Mouse (Mus musculus) c-Kit-positive CD71-positive TER-119-negative erythroid progenitor cells, embryonic 14.5 days (primary cell): Measurements from ENCODE around the gene Rai14.
A peak's percentile ranks its signal among the peaks of the same experiment; 100 is the strongest.

Experiments used
- DNase-seq: peaks from one replicate; pipeline ENCODE4 v3.0.0-alpha.2; 2013; ENCODE audit warnings: low read depth

Gene Rai14

DNA sequence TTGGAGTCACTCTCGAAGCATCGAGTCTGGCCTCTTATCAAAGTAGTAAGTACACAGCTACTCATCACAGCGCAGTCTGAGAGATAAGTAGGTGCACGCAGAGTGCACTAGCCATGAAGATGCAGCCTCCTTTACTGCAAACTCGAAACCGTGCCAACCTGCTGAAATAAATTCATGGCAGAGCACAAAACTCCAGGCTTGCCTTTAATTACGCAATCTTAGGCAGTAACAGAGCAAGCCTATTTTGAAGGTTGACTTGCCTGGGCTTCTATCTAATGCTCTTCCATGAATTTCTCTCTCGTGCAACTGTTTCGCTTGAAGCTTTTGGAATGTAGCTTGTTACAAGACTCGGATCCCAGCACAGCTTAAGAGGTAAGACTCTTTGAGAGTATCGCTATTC, 25.1 kb downstream of the Rai14 start:
- DNase-seq = no peak

DNA sequence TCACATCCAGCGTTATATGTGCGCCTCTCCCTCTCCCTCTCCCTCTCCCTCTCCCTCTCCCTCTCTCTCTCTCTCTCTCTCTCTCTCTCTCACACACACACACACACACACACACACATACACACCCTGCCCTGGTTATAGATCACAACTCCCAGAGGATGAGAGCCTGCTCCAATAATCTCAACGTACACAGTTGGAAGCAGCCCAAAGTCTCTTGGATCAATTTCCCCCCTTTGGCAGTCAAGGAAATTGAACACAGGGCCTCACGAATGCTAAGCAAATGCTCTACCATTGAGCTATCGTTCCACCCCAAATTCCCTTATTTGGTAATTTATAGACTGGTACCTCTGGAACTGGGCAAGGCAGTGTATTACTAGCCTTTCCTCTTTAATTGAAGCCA, 25.7 kb downstream of the Rai14 start:
- no peak for DNase-seq

DNA sequence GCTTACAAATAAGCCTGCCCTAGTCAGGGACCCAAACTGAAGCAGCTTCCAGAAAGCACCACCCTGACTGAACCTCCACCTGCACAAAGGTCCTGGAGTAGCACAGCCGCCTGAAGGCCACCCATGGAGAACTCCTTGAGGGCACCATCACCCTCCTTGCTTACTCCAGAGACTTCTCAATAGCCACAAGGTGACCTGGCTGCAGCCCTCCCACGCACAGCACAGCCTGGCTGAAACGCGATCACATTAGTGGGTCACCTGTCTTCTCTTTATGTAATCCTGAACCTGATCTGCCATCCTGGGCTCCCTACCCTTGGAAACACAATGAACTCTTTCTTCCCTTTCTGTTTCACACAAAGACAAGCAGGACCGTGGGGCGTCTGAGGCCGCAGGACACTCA, 27.1 kb downstream of the Rai14 start:
- no peak for DNase-seq

DNA sequence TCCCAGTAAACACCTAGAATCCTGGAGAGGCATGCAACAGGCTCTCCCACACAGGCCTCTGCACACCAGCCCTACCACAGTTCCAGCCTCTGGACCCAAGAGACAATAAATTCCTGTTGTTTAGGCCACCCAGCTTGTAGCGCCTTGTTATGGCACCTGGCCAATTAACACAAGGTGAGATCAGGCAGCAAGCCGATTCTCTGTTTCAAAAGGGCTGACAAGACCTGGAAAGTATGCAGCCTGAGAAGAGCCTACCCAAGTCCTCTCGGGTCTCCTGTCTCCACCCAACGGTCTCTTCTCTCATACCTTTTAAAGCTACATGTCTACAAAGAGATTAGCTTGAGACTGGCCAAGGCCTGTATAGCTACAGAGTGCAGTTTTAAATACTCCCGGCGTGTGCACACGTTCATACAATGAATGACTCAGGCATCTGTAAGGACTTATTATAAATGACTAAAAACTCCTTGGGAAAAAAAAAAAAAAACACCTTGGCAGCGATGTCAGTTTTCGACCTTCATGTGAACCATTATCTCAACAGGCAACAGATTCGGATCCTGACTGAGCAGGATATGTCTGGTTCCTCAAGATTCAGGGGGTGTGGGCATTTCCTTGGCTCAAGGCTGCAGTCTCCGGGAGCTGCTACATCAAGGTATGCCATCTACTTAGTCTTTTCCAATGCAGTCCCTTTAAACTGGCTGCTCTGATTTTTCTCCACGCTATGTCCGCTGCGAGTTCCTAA, 28.6 kb downstream of the Rai14 start:
- DNase-seq = no peak

DNA sequence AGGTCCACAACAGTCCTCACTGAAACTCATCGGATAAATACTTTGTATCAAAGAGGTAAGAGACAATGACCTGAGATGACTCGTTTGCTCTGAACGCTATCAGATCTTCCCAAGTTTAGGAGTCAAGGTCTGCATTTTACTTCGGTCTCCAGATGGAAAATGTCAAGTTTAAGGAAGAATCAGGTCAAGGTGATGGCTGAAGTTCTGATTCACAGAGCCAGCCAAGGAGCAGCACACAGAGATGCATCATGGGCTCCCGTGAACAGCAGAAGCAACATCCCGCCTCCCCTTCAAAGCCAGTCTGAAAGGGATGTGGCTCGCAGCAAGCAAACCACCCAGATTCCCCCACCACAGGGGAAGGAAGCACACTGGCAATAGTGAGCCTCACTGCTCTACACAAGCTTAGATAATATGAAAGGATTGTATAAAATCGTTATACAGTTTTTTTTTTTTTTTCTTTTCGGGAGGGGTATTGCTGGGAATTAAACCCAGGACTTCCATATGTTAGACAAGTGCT, 30.7 kb downstream of the Rai14 start:
- DNase-seq = no peak

DNA sequence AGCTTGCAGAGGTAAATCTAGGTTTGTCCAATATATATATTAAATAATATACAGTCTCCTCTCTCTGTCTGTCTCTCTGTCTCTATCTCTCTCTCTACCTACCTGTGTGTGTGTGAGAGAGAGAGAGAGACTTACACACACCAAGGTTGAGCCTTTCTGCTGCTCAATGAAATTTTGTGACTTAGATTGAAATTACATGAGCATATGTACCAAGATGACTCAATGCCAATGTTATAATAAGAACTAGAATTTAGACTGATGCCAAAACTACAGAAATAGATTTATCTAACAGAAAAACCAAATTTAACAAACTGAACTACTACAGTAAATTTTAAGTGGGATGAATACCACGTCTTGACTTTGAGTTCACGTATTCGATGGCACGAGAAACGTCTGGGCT, 33.9 kb downstream of the Rai14 start:
- no peak for DNase-seq

DNA sequence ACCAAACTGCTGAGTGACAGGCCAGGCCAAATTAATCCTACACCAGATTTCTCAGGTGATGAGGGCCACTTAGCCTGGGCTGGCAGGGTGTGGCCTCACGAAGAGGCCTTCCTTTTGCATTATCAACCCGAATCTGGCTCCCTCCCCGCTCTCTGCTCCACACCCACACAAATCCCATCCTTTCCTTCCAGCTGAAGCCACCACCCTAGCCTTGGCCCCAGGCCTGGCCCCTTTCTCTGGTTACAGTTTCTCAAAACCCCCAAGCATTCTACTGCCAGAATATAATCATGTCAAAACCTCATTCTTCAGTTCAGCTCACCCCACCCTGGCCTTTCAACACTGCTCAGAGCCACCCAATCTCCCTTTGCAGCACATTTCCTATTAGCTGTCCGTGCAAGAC, 34.9 kb downstream of the Rai14 start:
- no peak for DNase-seq

DNA sequence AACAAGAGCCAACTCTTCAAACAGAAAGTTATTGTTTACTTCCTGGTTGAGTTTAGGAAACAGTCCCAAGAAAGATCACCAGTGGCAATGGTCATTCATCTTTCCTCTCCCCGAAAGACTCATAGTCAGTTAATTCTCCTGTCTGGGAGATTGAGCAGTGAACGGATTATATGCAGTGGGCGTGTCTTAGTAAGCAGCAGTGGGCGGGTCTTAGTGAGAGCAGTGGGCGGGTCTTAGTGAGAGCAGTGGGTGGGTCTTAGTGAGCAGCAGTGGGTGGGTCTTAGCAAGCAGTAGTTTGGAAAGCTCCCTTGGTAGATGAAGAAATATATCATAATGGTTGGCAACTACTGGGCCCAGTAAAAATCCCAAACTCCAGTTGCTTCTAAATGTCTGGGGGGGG, 38.6 kb downstream of the Rai14 start:
- DNase-seq = peak; percentile 8

DNA sequence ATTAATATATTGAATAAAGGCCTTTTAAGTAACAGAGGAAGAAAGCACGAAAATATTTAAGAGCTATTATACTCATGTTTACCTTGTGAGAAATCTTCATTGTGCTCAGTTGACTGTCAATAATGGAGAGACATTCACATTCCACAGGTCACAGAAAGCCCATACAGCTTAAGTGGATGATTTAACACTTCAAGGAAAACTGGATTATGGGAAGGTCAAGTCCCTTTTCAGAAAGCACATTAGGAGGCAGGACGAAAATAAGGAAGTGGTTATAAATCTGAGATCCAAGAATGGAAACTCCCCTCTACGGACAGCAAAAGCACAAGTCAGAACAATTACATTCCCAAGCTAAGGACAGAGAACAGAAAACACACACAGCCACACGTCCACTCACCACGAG, 41.5 kb downstream of the Rai14 start:
- no peak for DNase-seq

DNA sequence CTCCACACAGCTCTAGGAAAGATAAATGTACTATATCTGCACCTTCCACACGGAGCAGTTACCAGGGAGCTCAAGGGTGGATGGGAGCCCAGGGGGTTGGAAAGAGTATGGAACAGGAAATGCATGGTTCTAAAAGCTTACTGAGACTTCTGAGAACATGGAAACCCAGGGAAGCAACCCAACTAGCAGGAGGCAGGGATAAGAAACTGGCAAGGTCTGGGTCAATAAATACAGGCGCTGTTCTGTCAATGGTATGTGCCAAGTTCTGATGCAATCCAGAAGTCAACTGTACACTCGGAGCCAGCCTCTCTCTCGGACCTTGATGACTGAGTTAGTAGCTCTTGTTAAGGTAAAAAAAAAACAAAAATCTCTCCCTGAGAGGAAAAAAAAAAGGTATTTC, 42.6 kb downstream of the Rai14 start:
- DNase-seq = no peak

DNA sequence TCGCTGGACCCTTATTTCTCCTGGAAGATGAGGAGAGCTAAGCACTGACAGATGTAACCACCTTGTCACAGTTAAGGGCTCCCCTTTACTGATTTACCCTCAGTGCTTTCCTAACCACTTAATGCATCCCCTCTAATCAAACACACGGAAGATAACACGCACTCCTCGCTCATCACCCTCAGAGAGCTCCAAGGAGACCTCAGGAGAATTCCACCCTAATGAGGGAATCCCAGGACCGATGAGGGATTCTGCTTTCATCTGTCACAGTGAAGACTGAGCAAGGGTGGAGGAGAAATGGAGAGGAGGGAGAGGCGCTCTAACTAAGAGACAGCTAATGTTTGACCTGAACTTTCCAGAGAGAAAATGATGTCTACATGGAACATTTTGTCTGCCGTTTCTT, 44.3 kb downstream of the Rai14 start:
- no peak for DNase-seq

DNA sequence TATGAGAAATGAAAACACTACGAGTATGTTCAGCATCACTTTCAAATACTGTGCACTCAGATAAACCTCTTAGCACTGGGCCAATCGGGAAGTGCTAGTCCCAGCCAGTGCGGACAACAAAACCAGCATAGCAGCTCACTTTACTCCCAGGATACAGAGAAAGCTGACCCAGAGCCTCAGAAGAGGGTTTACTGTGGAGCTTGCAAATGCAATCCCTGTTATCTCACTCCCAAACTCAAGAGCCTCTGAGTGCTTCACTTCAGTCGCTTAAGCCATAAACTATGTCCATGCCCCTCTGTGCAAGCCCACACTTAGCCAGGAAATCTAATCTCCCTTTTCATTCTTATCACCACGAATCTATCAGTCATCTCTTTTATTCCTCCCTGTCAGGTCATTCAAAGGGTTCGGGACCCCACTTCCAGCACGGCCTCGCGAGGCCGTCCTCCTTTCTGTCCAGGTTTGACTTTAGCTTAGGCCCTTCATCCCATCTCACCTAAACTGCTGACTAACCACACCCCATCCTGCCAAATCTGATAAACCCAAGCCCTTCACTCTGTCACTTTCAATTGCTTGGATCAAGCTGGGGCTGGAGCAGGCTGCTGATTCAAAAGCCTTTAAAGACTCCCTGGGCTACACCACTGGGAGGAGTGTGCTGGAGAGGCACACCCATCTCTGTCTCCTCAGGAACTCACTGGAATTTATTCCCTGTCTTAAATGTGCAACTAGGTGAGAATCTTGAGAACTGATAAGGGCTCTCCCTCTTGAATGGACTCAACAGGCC, 46.1 kb downstream of the Rai14 start:
- no peak for DNase-seq

DNA sequence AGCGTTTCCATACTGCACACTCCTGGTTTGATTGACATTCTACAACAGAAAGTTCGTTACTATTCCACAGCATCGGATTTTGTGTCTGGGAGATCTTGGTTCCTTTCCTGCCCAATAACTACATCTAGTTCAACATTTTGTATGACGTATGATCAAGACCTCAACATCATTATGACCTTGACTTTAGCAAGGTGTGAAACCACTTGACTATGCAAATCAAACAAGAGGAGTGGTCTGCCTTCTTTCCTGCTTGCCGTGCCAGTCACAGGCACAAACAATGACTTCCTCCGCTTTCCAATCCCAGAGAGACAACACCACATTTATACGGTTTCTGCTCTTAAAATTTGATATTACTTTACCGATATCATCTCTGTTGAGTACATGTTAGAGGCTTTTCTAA, 48.6 kb downstream of the Rai14 start:
- no peak for DNase-seq

DNA sequence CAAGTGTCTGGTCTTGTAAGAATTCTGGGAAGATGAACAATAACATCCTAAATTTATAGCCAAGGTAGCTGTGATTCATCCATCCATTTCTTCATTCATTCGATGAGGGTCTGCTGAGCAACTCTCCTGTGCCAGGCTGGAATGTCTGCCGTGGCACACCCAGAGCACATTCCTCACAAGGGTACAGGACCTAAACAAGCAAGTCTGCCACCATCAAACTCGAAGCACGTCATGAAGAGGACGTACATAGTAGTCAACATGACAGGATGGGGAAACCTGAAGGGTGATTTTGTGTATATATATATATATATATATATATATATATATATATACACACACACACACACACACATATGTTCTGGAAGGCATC, 49.9 kb downstream of the Rai14 start:
- DNase-seq = no peak

DNA sequence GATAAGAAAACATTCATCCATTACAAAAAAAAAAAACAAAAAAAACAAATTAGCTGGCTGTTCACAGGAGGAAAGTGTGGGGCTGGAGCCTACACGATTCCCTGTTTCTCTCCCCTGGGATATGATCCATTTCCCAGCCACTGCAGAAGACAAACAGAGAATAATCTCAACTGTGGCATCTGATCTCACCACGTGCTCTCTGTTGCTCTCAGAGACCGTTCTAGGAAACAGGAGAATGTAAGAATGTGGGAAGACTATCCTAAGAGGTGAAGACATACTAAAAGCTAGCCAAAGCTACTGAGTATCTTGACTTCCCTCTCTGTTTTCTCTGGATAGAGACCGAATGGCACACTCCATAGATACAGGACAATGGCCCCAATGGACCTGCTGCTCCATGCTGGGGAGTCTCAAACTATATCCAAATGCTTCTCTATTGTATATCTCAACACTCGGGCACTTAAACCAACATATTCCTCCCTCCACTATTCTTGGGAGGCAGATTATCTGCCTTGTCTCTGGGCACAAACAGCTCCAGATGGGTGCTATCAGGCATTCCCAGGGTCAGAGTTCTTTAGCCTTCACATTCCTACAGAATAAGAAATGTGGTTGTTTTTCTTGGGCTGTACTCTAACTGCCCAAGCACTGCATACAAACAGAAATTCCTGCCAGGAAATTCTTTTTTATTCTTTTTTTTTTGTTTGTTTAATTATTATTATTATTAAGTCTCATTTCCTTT, 50.5 kb downstream of the Rai14 start:
- no peak for DNase-seq

DNA sequence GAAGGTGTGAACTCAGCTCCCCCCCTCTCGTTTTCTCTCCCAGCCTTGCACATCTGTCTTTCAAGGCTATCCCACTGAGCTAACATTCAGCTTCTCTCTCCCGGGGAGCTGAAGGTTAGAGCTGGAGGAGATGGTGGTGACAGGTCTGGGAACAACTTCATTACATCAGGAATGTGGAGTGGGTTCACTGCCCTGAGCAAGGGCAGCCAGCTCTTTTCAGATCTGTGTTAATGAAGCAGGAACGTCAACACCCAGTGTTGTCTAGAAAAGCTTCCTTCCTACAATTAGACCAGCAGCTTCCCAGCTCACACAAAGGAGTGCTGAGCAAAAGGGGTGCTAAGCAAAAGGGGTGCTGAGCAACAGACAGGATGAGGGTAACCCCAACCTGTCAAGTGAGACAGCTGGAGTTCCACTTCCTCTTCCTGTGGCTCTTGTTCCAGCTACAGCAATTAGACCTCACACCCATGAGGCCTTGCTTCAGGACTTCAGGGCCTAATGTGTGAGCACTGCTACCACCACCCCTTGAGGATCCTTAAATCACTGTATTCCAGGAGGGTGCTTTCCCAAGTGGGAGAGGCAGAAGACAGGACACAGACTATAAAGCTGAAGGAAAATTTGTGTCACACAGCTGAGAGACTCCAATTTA, 52.3 kb downstream of the Rai14 start:
- DNase-seq = no peak

DNA sequence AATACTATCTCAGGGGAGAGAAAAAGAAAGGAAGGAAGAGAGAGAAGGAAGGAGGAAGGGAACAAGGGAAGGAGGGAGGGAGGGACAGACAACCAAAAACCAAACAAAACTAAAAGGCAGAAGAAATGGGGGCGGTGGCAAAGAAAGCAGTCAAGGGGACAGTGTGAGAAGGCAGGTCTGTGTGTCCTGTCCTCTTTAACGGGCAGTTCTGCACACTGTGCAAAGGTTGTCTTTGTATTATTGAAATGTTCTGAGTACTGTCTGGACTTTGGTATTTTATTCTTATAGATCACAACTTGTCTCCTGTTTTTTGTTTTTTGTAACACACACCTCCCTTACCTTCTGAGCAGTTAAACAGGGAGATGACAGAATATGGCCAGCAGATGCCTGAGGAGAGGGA, 55.6 kb downstream of the Rai14 start:
- no peak for DNase-seq

DNA sequence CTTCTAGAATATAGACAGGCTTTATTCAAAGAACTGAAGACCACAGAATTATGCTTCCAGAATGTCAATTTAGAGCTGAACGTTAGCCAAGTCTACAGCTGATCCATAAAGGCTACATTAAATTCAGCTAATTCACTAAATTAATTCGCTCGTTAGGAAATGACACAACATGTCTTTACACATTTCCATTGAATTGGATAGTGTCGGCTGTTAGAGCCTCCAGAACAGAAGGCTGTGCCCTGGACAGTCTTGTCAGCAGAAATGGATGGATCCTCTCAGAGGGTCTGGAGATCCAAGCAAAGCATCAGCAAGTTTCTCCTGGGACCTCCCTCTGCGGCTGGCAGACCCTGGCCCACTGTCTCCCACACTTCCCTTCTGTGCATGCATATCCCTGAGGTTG, 58.3 kb downstream of the Rai14 start:
- DNase-seq = no peak

DNA sequence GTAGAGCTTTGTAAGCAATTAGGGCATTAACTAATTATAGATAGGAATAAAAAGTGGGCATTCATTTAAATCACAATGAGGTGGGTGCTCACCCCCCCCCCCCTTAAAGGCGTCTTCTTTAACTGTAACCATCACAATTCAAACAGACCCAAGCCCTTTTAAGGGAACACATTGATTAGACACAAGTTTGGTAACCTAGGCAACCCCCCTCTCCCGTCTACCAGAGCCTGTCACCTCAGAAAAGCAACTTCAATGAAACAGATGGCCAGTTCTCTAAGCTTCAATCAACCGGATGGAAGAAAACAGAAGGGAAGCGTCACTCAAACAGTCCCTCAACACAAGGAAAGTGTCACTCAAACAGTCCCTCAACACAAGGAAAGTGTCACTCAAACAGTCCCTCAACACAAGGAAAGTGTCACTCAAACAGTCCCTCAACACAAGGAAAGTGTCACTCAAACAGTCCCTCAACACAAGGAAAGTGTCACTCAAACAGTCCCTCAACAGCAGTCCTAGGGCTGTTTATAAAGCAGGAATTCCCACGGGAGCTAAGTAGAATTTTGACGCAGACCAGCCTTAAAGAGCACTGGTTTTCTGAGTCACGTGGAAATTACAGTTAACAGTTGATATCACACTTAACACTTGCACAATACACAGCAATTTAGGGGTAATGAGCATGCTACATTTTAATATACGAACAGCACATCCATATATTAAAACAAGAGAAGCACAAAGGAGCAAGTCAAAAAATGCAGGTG, 59.1 kb downstream of the Rai14 start:
- DNase-seq = no peak

DNA sequence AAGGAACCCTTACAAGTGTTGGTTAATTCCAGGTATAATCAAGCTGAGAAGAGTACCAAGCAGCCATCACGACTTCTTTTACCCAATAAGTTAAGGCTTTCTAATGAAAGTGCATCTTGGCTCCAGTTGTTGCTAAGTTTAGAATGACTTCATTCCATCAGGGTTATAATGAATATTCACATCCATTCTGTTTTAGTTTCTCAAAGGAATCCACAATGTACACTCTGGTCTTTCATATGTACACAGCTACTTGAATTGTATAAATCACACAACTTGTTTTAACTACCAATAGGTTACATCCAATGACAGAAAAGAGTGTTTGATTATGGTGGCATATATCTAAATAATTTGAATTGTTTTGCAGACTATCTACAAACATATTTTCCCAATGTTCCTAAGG, 59.7 kb downstream of the Rai14 start:
- no peak for DNase-seq

DNA sequence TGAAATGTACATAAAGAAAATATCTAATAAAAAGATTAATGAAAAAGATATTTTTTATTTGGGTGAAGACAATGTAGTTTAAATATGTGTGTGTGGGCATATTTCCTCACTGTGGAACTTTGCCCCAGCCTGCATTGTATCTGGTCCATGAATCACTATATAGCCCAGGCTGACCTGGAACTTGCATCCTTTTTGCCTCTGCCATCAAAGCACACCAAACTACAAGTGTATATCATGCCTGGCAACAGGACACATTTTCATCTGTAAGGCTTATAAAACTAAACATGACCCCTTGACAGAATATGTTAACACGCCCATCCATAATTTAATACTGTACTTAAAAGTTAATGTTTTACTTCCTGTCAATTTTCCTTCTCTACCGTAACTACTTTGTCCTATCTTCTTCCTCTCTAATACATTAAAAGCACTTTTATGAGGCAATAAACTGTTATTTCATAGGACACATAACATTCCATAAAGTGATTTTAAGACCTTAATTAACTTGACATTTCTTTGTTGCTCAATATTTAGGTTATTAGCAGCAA, 61.4 kb downstream of the Rai14 start:
- no peak for DNase-seq
